Mouse (Mus musculus) lung, embryonic 16.5 days (tissue): Measurements from ENCODE around the gene Sgca. TPM values are rescaled to one million over a fixed set of nuclear protein-coding genes. Genes with fewer than 3 reads are reported as not detected.

Experiments
- ATAC-seq: fragments of 200-750 bp; cut with Nextera tagmentation; 2 replicates; pipeline ENCODE4 v1.8.0; 2017; ENCODE audit warnings: low read depth, mild to moderate bottlenecking, moderate library complexity
- H3K27ac ChIP-seq: fragments of 300-500 bp; sonication (generic); 2 replicates; pipeline ENCODE4 v1.5.1; 2014; ENCODE audit warnings: mild to moderate bottlenecking, control low read depth, low read length
- H3K27me3 ChIP-seq: fragments of 300-500 bp; sonication (generic); 2 replicates; pipeline ENCODE4 v1.6.1; 2014; ENCODE audit warnings: low read depth, low read length, mixed read lengths; ENCODE audit not compliant: control insufficient read depth, insufficient read depth
- H3K36me3 ChIP-seq: fragments of 300-500 bp; sonication (generic); 2 replicates; pipeline ENCODE4 v1.6.1; 2014; ENCODE audit warnings: low read length; ENCODE audit not compliant: control insufficient read depth, insufficient read depth
- H3K4me1 ChIP-seq: fragments of 300-500 bp; sonication (generic); replicated peaks from 2 replicates; pipeline ENCODE4 v1.6.1; 2014; ENCODE audit warnings: low read length, mixed read lengths; ENCODE audit not compliant: control insufficient read depth, insufficient read depth
- H3K4me2 ChIP-seq: fragments of 300-500 bp; sonication (generic); 2 replicates; pipeline ENCODE4 v1.6.1; 2014; ENCODE audit warnings: low read depth, low read length, control low read depth
- H3K4me3 ChIP-seq: fragments of 300-500 bp; sonication (generic); 2 replicates; pipeline ENCODE4 v1.5.1; 2014; ENCODE audit warnings: mild to moderate bottlenecking, low read length, control low read depth
- H3K9ac ChIP-seq: fragments of 300-500 bp; sonication (generic); 2 replicates; pipeline ENCODE4 v1.6.1; 2014; ENCODE audit warnings: low read length, control low read depth
- H3K9me3 ChIP-seq: fragments of 300-500 bp; sonication (generic); 2 replicates; pipeline ENCODE4 v1.6.1; 2016; ENCODE audit warnings: low read length; ENCODE audit not compliant: control insufficient read depth
- WGBS: fragments of 180-500 bp; shearing (Covaris S2); extraction: QIAGEN DNeasy Blood & Tissue Kit; methylation state at CpG from one replicate; pipeline ENCODE4 v1.1.7; 2014; 5-methylcytosine and 5-hydroxymethylcytosine counted together
- polyA plus RNA-seq: library from polyadenylated mRNA; unstranded; fragments of >200 nt; fragmentation: Nextera tagmentation; extraction: Ambion mirVana; gene quantifications from 2 replicates; pipeline ENCODE4 v1.2.1, GENCODE M21; 2015

Gene Sgca
- polyA plus RNA-seq, 1 experiment from 2014 or later = 1.4 TPM

- no peak within 1 kb of the TSS for H3K4me2 ChIP-seq
- H3K4me3 ChIP-seq = no peak within 1 kb of the TSS
- WGBS = 39% methylated on average over 4 of the region's 4 CpGs
- H3K36me3 ChIP-seq = no peaks in the 10 kb centered on the region
- H3K27me3 ChIP-seq = no peaks in the 10 kb centered on the region
- H3K9me3 ChIP-seq = no peaks in the 10 kb centered on the region
- no peak within 1 kb of the TSS for H3K27ac ChIP-seq
- no peak within 1 kb of the TSS for H3K9ac ChIP-seq
- 0 out of 2 replicates have a peak, but pooled peaks cover 3% of the 10 kb centered on the region for H3K4me1 ChIP-seq
- no peak for ATAC-seq
Measured at GRCm38 (mm10) chr11:94967419-94967818, 8.7 kb downstream of the Sgca start, which contains the start of gene Hils1. Hils1 (plus strand) TSS chr11:94967593.

GRCm38 (mm10) chr11:94962534-94963101 is 13.5 kb downstream of the Sgca start:
- peak; percentile 19; the same call in 1 of the 2 replicates for ATAC-seq
- no peak overlapping the region for H3K4me2 ChIP-seq
- H3K9me3 ChIP-seq = no peaks in the 10 kb centered on the region
- H3K4me1 ChIP-seq = peaks cover 16% of the 10 kb centered on the region
- no peak overlapping the region for H3K27ac ChIP-seq
- 57% methylated on average over 5 of the region's 5 CpGs for WGBS
- H3K27me3 ChIP-seq = no peaks in the 10 kb centered on the region
- H3K4me3 ChIP-seq = no peak overlapping the region
- H3K9ac ChIP-seq = no peak overlapping the region
- H3K36me3 ChIP-seq = no peaks in the 10 kb centered on the region

DNA sequence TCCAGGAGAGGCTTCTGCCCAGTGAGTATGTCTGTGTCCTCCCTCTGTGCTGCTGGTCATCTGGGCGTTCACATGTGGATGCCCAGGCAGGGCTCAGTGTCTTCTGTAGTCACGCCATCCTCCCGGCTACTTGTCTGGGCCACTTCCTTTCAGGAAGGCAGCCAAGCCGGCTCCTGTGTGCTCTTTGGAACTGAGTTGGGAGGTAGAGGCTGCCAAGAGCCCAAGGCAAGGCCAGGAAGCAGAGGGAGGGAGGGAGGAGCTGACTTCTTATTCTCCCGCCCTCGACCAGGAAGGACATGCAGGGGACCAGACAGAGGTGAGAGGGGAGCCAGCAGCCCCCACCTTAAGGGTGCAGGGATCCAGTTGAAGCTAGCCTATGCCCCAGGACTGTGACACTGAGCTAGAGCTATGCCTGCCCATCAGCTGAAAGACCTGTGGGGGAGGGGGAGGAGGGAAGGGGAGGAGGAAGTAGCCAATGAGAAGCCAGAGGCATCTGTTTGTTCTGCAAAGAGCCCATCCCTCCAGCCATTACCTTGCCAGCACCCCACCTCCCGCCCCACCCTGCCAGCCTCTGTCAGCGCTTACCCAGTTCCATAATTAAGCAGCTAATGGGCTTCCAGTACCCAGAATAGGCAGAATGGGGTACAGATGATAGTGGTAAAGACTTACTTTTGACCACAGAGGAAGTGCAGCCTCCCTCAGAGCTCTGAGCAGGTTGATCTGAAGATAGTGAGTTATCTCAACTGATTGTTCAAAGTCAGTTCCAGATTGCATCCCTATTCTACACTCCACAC is 17.9 kb downstream of the Sgca start:
- peak overlapping the region; percentile 89 for H3K27ac ChIP-seq
- H3K4me1 ChIP-seq = peaks cover 19% of the 10 kb centered on the region
- H3K27me3 ChIP-seq = no peaks in the 10 kb centered on the region
- H3K4me3 ChIP-seq = no peak overlapping the region
- peak overlapping the region; percentile 15; the same call in 1 of the 2 replicates for H3K4me2 ChIP-seq
- H3K9me3 ChIP-seq = no peaks in the 10 kb centered on the region
- 10% methylated on average over 8 of the region's 8 CpGs for WGBS
- no peaks in the 10 kb centered on the region for H3K36me3 ChIP-seq
- H3K9ac ChIP-seq = 0 out of 2 replicates have a peak overlapping the region, but pooled peaks have one; percentile 4
- peak; percentile 82 for ATAC-seq

- peak overlapping the region; percentile 89 for H3K27ac ChIP-seq
- no peaks in the 10 kb centered on the region for H3K9me3 ChIP-seq
- no peak overlapping the region for H3K9ac ChIP-seq
- no peaks in the 10 kb centered on the region for H3K27me3 ChIP-seq
- H3K4me3 ChIP-seq = no peak overlapping the region
- no peak overlapping the region for H3K4me2 ChIP-seq
- peak; percentile 10; the same call in 1 of the 2 replicates for ATAC-seq
- 77% methylated on average over 9 of the region's 9 CpGs for WGBS
- H3K4me1 ChIP-seq = peaks cover 17% of the 10 kb centered on the region
- H3K36me3 ChIP-seq = no peaks in the 10 kb centered on the region
Measured at GRCm38 (mm10) chr11:94957693-94958064, 18.4 kb downstream of the Sgca start.

DNA sequence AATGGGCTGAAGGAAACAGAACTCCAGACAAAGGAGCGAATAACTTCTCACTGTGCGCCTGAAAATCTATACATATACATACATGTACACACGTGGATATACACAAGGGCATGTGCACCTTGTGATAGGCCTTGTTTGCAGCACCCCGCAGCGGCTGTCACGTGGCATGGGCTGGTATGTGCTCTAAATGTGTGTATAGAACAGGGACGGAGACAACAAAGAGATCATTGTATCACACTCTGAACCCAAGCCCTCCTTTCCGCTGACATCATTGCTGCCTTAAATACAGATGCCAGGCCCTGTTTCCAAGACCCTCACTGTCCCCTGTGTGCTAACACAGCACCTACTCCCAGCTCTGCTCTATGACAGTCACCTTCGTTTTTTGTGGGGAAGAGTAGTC is 21.0 kb downstream of the Sgca start:
- Histone ChIP-seq H3K4me1 (peaks cover 16% of the 10 kb centered on the region), H3K27ac (peak overlapping the region; percentile 47; the same call in 1 of the 2 replicates), H3K36me3 (no peaks in the 10 kb centered on the region), H3K9ac (no peak overlapping the region), H3K4me2 (no peak overlapping the region), H3K9me3 (no peaks in the 10 kb centered on the region), H3K27me3 (no peaks in the 10 kb centered on the region), H3K4me3 (no peak overlapping the region)
- 0 out of 2 replicates have a peak, but pooled peaks have one; percentile 5 for ATAC-seq
- 62% methylated on average over 9 of the region's 9 CpGs for WGBS

DNA sequence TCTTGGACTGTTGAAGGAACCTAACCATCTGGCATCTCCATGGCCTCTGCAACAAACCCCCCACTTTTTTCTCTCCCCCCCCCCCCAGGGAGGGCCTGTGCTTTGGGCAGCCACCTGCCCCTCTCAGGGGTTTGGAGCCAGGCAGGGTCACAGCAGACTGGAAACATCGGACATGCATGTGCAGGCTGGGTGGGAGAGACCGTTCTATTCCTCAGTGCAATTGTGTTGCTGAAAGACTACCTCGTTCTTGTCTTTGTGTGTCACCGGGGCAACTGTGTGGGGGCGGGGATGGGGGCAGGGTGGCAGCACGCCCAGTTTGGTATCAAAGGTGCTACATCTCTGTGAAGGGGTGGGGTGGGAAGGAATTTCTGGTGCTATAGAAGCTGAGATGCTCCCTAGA is 24.0 kb downstream of the Sgca start:
- H3K4me2 ChIP-seq = no peak overlapping the region
- H3K4me3 ChIP-seq = no peak overlapping the region
- H3K27ac ChIP-seq = no peak overlapping the region
- ATAC-seq = no peak
- H3K36me3 ChIP-seq = peaks cover 6% of the 10 kb centered on the region; the same call in 1 of the 2 replicates
- H3K27me3 ChIP-seq = no peaks in the 10 kb centered on the region
- no peaks in the 10 kb centered on the region for H3K9me3 ChIP-seq
- H3K9ac ChIP-seq = no peak overlapping the region
- WGBS = 18% methylated on average over 6 of the region's 6 CpGs
- no peaks in the 10 kb centered on the region for H3K4me1 ChIP-seq

DNA sequence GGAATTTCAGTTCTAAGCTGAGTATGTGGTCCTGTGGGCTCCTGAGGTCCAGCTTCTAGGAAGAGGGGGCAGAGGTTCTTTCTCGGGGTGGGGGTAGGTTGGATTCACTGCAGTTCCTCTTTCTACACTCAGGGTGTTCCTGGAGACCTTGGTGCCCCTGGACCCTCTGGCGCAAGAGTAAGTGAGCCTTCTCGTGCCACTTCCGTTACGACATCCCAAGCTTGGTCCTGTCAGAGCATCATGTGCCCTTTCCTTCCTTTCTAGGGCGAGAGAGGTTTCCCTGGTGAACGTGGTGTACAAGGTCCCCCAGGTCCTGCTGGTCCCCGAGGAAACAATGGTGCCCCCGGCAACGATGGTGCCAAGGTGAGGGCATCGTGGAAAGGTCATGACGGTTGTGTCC is 30.9 kb downstream of the Sgca start:
- H3K36me3 ChIP-seq = peaks cover 20% of the 10 kb centered on the region; the same call in 1 of the 2 replicates
- no peak overlapping the region for H3K4me3 ChIP-seq
- no peak overlapping the region for H3K9ac ChIP-seq
- no peaks in the 10 kb centered on the region for H3K27me3 ChIP-seq
- ATAC-seq = no peak
- no peak overlapping the region; the same call in 1 of the 2 replicates for H3K27ac ChIP-seq
- H3K4me2 ChIP-seq = no peak overlapping the region
- WGBS = 81% methylated on average over 12 of the region's 12 CpGs
- H3K9me3 ChIP-seq = no peaks in the 10 kb centered on the region
- H3K4me1 ChIP-seq = no peaks in the 10 kb centered on the region

- Histone ChIP-seq H3K4me3 (no peak overlapping the region), H3K27me3 (no peaks in the 10 kb centered on the region), H3K4me1 (0 out of 2 replicates have a peak, but pooled peaks cover 5% of the 10 kb centered on the region), H3K4me2 (no peak overlapping the region), H3K36me3 (peaks cover 29% of the 10 kb centered on the region; the same call in 1 of the 2 replicates), H3K9me3 (no peaks in the 10 kb centered on the region), H3K9ac (no peak overlapping the region), H3K27ac (no peak overlapping the region)
- 24% methylated on average over 8 of the region's 8 CpGs for WGBS
- no peak for ATAC-seq
Measured at GRCm38 (mm10) chr11:94944295-94944694, 31.8 kb downstream of the Sgca start.

DNA sequence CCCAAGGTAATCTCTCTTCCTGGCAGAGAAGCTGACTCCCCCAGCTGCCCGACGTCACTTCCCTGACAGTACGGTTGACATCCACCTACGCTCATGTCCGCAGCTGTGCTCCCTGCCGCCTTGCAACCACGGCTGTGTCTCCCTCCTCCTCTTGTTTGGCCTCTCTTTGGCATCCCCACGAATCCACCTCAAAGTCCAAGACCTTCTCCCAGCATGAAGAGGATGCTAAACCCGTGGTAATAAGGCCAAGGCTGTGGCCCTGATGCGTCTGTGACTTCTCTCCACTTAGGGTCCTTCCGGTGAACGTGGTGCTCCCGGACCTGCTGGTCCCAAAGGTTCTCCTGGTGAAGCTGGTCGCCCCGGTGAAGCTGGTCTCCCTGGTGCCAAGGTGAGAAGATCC is 33.1 kb downstream of the Sgca start:
- H3K27me3 ChIP-seq = no peaks in the 10 kb centered on the region
- H3K4me1 ChIP-seq = peaks cover 10% of the 10 kb centered on the region
- ATAC-seq = no peak
- H3K9me3 ChIP-seq = no peaks in the 10 kb centered on the region
- no peak overlapping the region for H3K4me2 ChIP-seq
- peaks cover 23% of the 10 kb centered on the region; the same call in 1 of the 2 replicates for H3K36me3 ChIP-seq
- H3K27ac ChIP-seq = no peak overlapping the region
- H3K9ac ChIP-seq = no peak overlapping the region
- WGBS = 73% methylated on average over 15 of the region's 15 CpGs
- H3K4me3 ChIP-seq = no peak overlapping the region
